Mouse (Mus musculus): ENCODE measurements around the gene Pxk. TPM values are rescaled to one million over a fixed set of nuclear protein-coding genes. Genes with fewer than 3 reads are reported as not detected.

The Pxk gene
- polyA plus RNA-seq, 2 experiments = 35.4 to 36.4 TPM

DNA sequence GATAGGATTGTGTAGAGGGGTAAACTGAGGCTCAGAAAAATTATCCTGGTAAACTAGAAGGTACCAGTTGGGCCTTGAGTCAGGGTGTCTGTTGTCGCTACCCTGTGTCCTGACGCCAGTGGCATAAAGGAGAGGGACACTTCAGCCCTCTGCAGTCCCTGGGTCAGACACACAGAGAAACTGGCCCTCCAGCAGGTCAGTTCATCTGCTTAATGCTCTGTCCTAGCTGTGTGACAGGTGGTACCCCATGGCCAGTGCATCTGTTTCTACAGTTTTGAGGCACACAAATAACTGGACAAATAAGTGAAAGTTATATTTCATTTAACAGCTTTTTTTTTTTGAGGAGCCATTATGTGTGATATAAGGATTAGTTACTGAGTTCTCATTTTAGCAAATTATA is 15.6 kb downstream of the Pxk start:
- Histone ChIP-seq H3K9ac (ENCODE audit: low read depth, low read length, severe bottlenecking) (no peak overlapping the region), H3K4me3 (replicated peaks; ENCODE audit: low read length) (no peak overlapping the region), H3K27me3 (ENCODE audit: control insufficient read depth, insufficient read depth, low read length) (no peaks in the 10 kb centered on the region), H3K4me2 (replicated peaks; ENCODE audit: low read depth, low read length, severe bottlenecking) (no peak overlapping the region), H3K4me1 (ENCODE audit: control insufficient read depth, insufficient read depth, low read length) (no peaks in the 10 kb centered on the region), H3K36me3 (ENCODE audit: control insufficient read depth, insufficient read depth, low read length) (no peaks in the 10 kb centered on the region), H3K27ac (replicated peaks; ENCODE audit: low read depth, low read length) (no peak overlapping the region), H3K9me3 (ENCODE audit: control insufficient read depth, low read length) (no peaks in the 10 kb centered on the region)
- ATAC-seq (ENCODE audit: low FRiP score, low read depth) = no peak
- no peak for TF ChIP-seq POLR2A (IDR thresholded peaks at IDR 0.05; ENCODE audit: borderline replicate concordance, extremely low read depth, insufficient read depth, insufficient read length)
- DNase-seq (ENCODE audit: low spot score) = no peak
- 86% methylated on average over 2 of the region's 2 CpGs for WGBS

GRCm38 (mm10) chr14:8114306-8114705 is 16.3 kb downstream of the Pxk start:
- WGBS = 38% methylated on average over 3 of the region's 3 CpGs
- H3K27me3 ChIP-seq (ENCODE audit: control insufficient read depth, insufficient read depth, low read length) = no peaks in the 10 kb centered on the region
- H3K4me1 ChIP-seq (ENCODE audit: control insufficient read depth, insufficient read depth, low read length) = no peaks in the 10 kb centered on the region
- no peaks in the 10 kb centered on the region for H3K36me3 ChIP-seq (ENCODE audit: control insufficient read depth, insufficient read depth, low read length)
- H3K9me3 ChIP-seq (ENCODE audit: control insufficient read depth, low read length) = no peaks in the 10 kb centered on the region
- ATAC-seq (ENCODE audit: low FRiP score, low read depth) (no peak), DNase-seq (ENCODE audit: low spot score) (no peak)
- TF ChIP-seq POLR2A (IDR thresholded peaks at IDR 0.05; ENCODE audit: borderline replicate concordance, extremely low read depth, insufficient read depth, insufficient read length) = no peak
- no peak overlapping the region for H3K4me2 ChIP-seq (replicated peaks; ENCODE audit: low read depth, low read length, severe bottlenecking)
- no peak overlapping the region for H3K9ac ChIP-seq (ENCODE audit: low read depth, low read length, severe bottlenecking)
- H3K27ac ChIP-seq (replicated peaks; ENCODE audit: low read depth, low read length) = no peak overlapping the region
- H3K4me3 ChIP-seq (replicated peaks; ENCODE audit: low read length) = no peak overlapping the region

- Histone ChIP-seq H3K27me3 (ENCODE audit: control insufficient read depth, insufficient read depth, low read length) (no peaks in the 10 kb centered on the region), H3K27ac (replicated peaks; ENCODE audit: low read depth, low read length) (no peak overlapping the region), H3K4me3 (replicated peaks; ENCODE audit: low read length) (no peak overlapping the region), H3K36me3 (ENCODE audit: control insufficient read depth, insufficient read depth, low read length) (no peaks in the 10 kb centered on the region), H3K9me3 (ENCODE audit: control insufficient read depth, low read length) (no peaks in the 10 kb centered on the region), H3K4me1 (ENCODE audit: control insufficient read depth, insufficient read depth, low read length) (no peaks in the 10 kb centered on the region), H3K4me2 (replicated peaks; ENCODE audit: low read depth, low read length, severe bottlenecking) (no peak overlapping the region), H3K9ac (ENCODE audit: low read depth, low read length, severe bottlenecking) (no peak overlapping the region)
- WGBS = 91% methylated on average over 1 of the region's 1 CpGs
- no peak for TF ChIP-seq POLR2A (IDR thresholded peaks at IDR 0.05; ENCODE audit: borderline replicate concordance, extremely low read depth, insufficient read depth, insufficient read length)
- ATAC-seq (ENCODE audit: low FRiP score, low read depth) = no peak
- no peak for DNase-seq (ENCODE audit: low spot score)
Measured at GRCm38 (mm10) chr14:8114756-8115155, 16.7 kb downstream of the Pxk start.

DNA sequence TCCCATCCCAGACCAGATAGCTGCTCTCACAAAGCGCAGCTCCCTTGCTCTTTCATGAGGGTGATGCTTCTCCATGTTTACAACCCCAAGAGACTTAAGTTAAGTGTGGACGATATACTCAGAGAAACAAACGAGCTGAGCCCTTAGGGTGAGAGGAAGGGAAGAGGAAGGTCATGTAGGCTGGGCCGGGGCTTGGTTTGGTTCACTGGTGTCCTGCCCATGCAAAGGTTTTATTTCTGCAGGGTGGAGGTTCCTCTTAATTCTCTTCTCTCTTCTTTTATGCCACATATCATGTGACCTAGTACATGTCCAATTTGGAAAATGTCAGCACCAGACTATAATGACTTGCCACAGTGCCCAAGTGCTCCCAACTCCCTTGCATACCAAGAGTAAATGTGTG is 17.8 kb downstream of the Pxk start:
- no peaks in the 10 kb centered on the region for H3K9me3 ChIP-seq (ENCODE audit: control insufficient read depth, low read length)
- H3K9ac ChIP-seq (ENCODE audit: low read depth, low read length, severe bottlenecking) = no peak overlapping the region
- H3K4me1 ChIP-seq (ENCODE audit: control insufficient read depth, insufficient read depth, low read length) = no peaks in the 10 kb centered on the region
- TF ChIP-seq POLR2A (IDR thresholded peaks at IDR 0.05; ENCODE audit: borderline replicate concordance, extremely low read depth, insufficient read depth, insufficient read length) = no peak
- no peaks in the 10 kb centered on the region for H3K27me3 ChIP-seq (ENCODE audit: control insufficient read depth, insufficient read depth, low read length)
- no peak overlapping the region for H3K4me2 ChIP-seq (replicated peaks; ENCODE audit: low read depth, low read length, severe bottlenecking)
- DNase-seq (ENCODE audit: low spot score) = no peak
- H3K4me3 ChIP-seq (replicated peaks; ENCODE audit: low read length) = no peak overlapping the region
- no peak overlapping the region for H3K27ac ChIP-seq (replicated peaks; ENCODE audit: low read depth, low read length)
- no peaks in the 10 kb centered on the region for H3K36me3 ChIP-seq (ENCODE audit: control insufficient read depth, insufficient read depth, low read length)
- ATAC-seq (ENCODE audit: low FRiP score, low read depth) = no peak
- 62% methylated on average over 4 of the region's 4 CpGs for WGBS

DNA sequence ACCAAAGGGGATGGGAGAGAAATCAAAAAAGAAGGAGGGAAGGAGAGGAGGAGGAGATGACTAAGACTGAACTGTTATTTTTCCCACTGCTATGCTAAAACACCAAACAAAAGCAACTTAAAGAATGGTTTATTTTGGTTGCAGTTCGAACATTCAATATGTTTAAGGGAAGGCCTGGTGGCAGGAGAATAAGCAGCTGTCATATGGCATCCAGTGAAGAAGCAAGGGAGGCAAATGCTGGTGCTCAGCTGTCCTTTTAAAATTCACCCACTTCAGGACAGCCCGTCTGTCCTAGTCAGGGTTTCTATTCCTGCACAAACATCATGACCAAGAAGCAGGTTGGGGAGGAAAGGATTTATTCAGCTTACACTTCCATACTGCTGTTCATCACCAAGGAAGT is 19.4 kb downstream of the Pxk start:
- Histone ChIP-seq H3K9ac (ENCODE audit: low read depth, low read length, severe bottlenecking) (no peak overlapping the region), H3K27ac (replicated peaks; ENCODE audit: low read depth, low read length) (no peak overlapping the region), H3K36me3 (ENCODE audit: control insufficient read depth, insufficient read depth, low read length) (no peaks in the 10 kb centered on the region), H3K4me2 (replicated peaks; ENCODE audit: low read depth, low read length, severe bottlenecking) (no peak overlapping the region), H3K9me3 (ENCODE audit: control insufficient read depth, low read length) (no peaks in the 10 kb centered on the region), H3K27me3 (ENCODE audit: control insufficient read depth, insufficient read depth, low read length) (no peaks in the 10 kb centered on the region), H3K4me1 (ENCODE audit: control insufficient read depth, insufficient read depth, low read length) (no peaks in the 10 kb centered on the region), H3K4me3 (replicated peaks; ENCODE audit: low read length) (no peak overlapping the region)
- DNase-seq (ENCODE audit: low spot score) (no peak), ATAC-seq (ENCODE audit: low FRiP score, low read depth) (no peak)
- no peak for TF ChIP-seq POLR2A (IDR thresholded peaks at IDR 0.05; ENCODE audit: borderline replicate concordance, extremely low read depth, insufficient read depth, insufficient read length)
- 85% methylated on average over 2 of the region's 2 CpGs for WGBS

GRCm38 (mm10) chr14:8119454-8119853 is 21.4 kb downstream of the Pxk start:
- Histone ChIP-seq H3K27ac (replicated peaks; ENCODE audit: low read depth, low read length) (no peak overlapping the region), H3K4me3 (replicated peaks; ENCODE audit: low read length) (no peak overlapping the region), H3K4me1 (ENCODE audit: control insufficient read depth, insufficient read depth, low read length) (no peaks in the 10 kb centered on the region), H3K27me3 (ENCODE audit: control insufficient read depth, insufficient read depth, low read length) (no peaks in the 10 kb centered on the region), H3K9ac (ENCODE audit: low read depth, low read length, severe bottlenecking) (no peak overlapping the region), H3K4me2 (replicated peaks; ENCODE audit: low read depth, low read length, severe bottlenecking) (no peak overlapping the region), H3K36me3 (ENCODE audit: control insufficient read depth, insufficient read depth, low read length) (no peaks in the 10 kb centered on the region), H3K9me3 (ENCODE audit: control insufficient read depth, low read length) (no peaks in the 10 kb centered on the region)
- DNase-seq (ENCODE audit: low spot score) (no peak), ATAC-seq (ENCODE audit: low FRiP score, low read depth) (no peak)
- WGBS = 89% methylated on average over 5 of the region's 5 CpGs
- TF ChIP-seq POLR2A (IDR thresholded peaks at IDR 0.05; ENCODE audit: borderline replicate concordance, extremely low read depth, insufficient read depth, insufficient read length) = no peak

Measured in limb, embryonic 14.5 days (tissue).